Mouse (Mus musculus) thymus, adult 2 months (tissue): Measurements from ENCODE around the gene Msh4. TPM values are rescaled to one million over a fixed set of nuclear protein-coding genes. Genes with fewer than 3 reads are reported as not detected.

Experiments
- DNase-seq: peaks from one replicate; pipeline ENCODE4 v3.0.0; 2021
- H3K27ac ChIP-seq: fragments of 200-500 bp; 2 replicates; pipeline ENCODE4 v1.5.1; 2012; ENCODE audit warnings: low read length, control low read depth; ENCODE audit not compliant: control insufficient read depth, insufficient read depth
- H3K27me3 ChIP-seq: fragments of 200-500 bp; 2 replicates; pipeline ENCODE4 v1.6.1; 2012; ENCODE audit warnings: mild to moderate bottlenecking, low read length, moderate library complexity, mixed read lengths; ENCODE audit not compliant: control insufficient read depth, insufficient read depth
- H3K36me3 ChIP-seq: fragments of 200-500 bp; 2 replicates; pipeline ENCODE4 v1.6.1; 2012; ENCODE audit warnings: mild to moderate bottlenecking, low read length, moderate library complexity; ENCODE audit not compliant: control insufficient read depth, insufficient read depth
- H3K4me1 ChIP-seq: fragments of 200-500 bp; replicated peaks from 2 replicates; pipeline ENCODE4 v1.6.1; 2012; ENCODE audit warnings: low read length; ENCODE audit not compliant: control insufficient read depth, insufficient read depth
- H3K4me3 ChIP-seq: fragments of 200-500 bp; 2 replicates; pipeline ENCODE4 v1.5.1; 2012; ENCODE audit warnings: mild to moderate bottlenecking, low read length, control low read depth, moderate library complexity; ENCODE audit not compliant: control insufficient read depth, insufficient read depth
- CTCF ChIP-seq: fragments of 200-500 bp; IDR thresholded peaks from 2 replicates; pipeline ENCODE4 v1.5.1; 2012; ENCODE audit warnings: mild to moderate bottlenecking, control low read depth, low read length, moderate library complexity, borderline replicate concordance; ENCODE audit not compliant: control insufficient read depth, poor library complexity, insufficient read depth; ENCODE audit errors: extremely low read depth
- POLR2A ChIP-seq: fragments of 200-500 bp; IDR thresholded peaks from 2 replicates; pipeline ENCODE4 v1.6.1; 2012; ENCODE audit warnings: mild to moderate bottlenecking, low read length, control low read depth, moderate library complexity; ENCODE audit not compliant: control insufficient read depth, poor library complexity, insufficient read depth; ENCODE audit errors: extremely low read depth
- WGBS: fragments of 180-500 bp; shearing (Covaris S2); methylation state at CpG from one replicate; pipeline ENCODE4 v1.1.7; 2018; 5-methylcytosine and 5-hydroxymethylcytosine counted together
- polyA plus RNA-seq: library from polyadenylated mRNA; depleted of rRNA; stranded (reverse); fragments of >200 nt; gene quantifications from 2 replicates; pipeline ENCODE4 v1.2.3, GENCODE M21; 2012

Msh4 gene
- polyA plus RNA-seq, 1 experiment: 0.18 TPM

DNA sequence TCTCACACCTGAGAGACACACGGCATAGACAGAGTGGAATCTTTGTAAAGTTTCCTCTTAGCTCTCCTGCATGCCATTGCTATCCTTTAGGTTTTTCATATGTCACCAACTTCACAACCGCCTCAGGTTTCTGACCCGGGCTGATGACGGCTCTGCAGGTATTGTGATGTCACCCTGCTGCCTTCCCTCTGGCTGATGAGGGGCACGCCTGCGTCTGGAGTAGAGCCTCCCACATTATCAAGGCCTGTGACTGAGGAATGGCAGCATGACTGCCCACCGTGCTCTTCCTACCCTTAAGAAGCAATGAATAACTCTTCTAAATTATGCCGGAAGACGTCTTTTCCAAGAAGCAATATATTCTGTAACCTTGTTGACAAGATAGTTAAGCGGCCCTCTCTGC is 61.9 kb downstream of the Msh4 start, which contains the start of gene Asb17:
Gene Asb17, plus strand, starts transcription at position 180 of the 400 bp plus-strand sequence.
- H3K27ac ChIP-seq: no peak within 1 kb of the TSS
- H3K4me3 ChIP-seq: no peak within 1 kb of the TSS
- no peaks in the 10 kb centered on the region for H3K4me1 ChIP-seq
- 95% methylated on average over 10 of the region's 10 CpGs for WGBS
- DNase-seq: no peak
- TF ChIP-seq POLR2A (no peak), CTCF (no peak)
- no peaks in the 10 kb centered on the region for H3K27me3 ChIP-seq
- no peaks in the 10 kb centered on the region for H3K36me3 ChIP-seq

DNA sequence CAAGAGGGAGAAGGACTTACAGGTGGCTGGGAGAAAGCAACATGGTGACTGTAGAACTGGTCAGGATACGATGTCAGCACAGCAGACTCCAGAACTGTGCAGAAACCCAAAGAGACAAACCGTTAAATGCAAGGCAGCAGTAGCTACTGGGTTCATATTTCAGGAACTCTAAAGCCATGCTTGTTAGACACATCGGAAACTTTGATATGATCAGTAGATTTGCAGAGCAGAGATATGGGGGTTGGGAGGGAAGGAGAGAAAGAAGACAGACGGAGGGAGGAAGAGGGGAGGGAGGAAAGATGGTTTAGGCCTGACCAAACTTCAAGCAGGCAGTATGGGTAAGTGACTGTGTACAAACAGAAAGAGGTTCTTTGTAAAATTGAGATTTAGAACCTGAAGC is 68.3 kb downstream of the Msh4 start:
- 35% methylated on average over 4 of the region's 4 CpGs for WGBS
- H3K27ac ChIP-seq: no peak overlapping the region
- no peak for DNase-seq
- H3K36me3 ChIP-seq: no peaks in the 10 kb centered on the region
- no peak overlapping the region for H3K4me3 ChIP-seq
- no peaks in the 10 kb centered on the region for H3K4me1 ChIP-seq
- no peaks in the 10 kb centered on the region for H3K27me3 ChIP-seq
- TF ChIP-seq CTCF (no peak), POLR2A (no peak)

DNA sequence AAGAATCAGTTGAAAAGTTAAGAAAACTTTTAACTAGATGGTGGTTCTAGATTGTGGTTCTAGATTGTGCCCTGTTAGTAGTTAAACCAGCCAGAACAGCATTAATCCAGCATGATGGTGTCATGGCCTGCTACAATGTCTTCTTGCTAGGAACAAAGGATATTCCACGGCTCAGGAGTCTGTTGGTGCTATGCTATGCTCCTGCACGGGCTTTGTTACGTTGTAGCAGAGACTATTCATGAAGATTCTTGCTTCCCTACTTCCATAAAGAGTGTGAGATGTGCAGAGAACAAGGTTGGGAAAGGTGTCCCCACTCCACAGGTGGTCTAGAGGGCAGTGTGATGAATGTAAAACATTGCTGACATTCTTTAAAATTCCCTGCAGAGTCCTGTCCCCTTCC is 69.6 kb downstream of the Msh4 start:
- Histone ChIP-seq H3K36me3 (no peaks in the 10 kb centered on the region), H3K4me1 (no peaks in the 10 kb centered on the region), H3K4me3 (no peak overlapping the region), H3K27me3 (no peaks in the 10 kb centered on the region), H3K27ac (no peak overlapping the region)
- no peak for TF ChIP-seq CTCF
- TF ChIP-seq POLR2A: no peak
- DNase-seq: no peak
- WGBS: 98% methylated on average over 3 of the region's 3 CpGs

DNA sequence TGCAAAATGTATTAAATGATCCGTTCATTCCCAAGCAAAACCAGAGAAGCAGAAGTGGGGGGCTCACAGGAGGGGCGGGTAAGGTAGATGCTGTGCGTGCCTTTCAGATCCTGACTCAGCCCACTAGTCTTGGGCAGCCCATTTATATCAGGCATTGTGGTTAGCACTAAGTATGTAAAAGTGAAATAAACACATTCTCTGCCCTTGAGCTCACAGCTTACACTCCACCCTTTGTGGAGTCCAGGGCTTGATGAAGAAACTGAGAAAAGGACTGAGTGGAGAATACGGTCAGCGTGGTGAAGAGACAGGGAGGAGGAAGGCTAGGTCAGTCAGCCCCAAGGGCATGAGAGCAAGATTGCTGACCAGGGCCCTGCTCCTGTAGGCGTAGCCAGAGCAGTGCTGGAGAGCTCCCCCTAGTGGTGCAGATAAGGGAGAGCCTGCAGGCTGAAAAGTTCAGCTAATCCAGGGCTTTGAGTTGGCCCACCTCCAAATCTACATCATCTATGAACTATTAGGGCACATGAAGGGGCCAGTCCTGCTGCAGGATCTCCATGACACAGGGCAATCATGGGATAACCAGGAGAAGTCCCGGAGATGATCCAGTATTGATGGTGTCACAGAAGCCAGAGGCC is 70.4 kb downstream of the Msh4 start:
- Histone ChIP-seq H3K4me3 (no peak overlapping the region), H3K27ac (no peak overlapping the region), H3K27me3 (no peaks in the 10 kb centered on the region), H3K36me3 (no peaks in the 10 kb centered on the region), H3K4me1 (no peaks in the 10 kb centered on the region)
- TF ChIP-seq POLR2A: no peak
- peak; percentile 90 for TF ChIP-seq CTCF
- 69% methylated on average over 7 of the region's 7 CpGs for WGBS
- DNase-seq: peak; percentile 71

DNA sequence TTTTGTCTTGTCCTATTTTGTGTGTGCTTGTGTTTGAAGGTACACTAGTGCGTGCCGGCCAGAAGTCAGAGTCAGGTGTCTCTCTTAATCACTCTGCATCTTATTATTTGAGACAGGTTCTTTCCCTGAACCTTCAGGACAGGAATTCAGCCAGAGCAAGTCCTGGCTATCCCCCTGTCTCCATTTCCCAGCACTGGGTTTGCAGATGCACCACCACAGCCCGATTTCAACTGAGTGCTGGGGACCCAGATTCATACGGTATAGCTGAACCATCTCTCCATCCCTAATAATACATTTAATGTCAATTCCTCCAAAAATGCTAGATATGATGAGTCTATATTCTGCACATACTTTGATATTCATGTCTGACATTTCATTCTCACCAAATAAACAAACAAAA is 71.9 kb downstream of the Msh4 start:
- Histone ChIP-seq H3K27me3 (no peaks in the 10 kb centered on the region), H3K4me1 (no peaks in the 10 kb centered on the region), H3K4me3 (no peak overlapping the region), H3K27ac (no peak overlapping the region), H3K36me3 (no peaks in the 10 kb centered on the region)
- no peak for TF ChIP-seq POLR2A
- TF ChIP-seq CTCF: no peak
- WGBS: 94% methylated on average over 4 of the region's 4 CpGs
- DNase-seq: no peak

DNA sequence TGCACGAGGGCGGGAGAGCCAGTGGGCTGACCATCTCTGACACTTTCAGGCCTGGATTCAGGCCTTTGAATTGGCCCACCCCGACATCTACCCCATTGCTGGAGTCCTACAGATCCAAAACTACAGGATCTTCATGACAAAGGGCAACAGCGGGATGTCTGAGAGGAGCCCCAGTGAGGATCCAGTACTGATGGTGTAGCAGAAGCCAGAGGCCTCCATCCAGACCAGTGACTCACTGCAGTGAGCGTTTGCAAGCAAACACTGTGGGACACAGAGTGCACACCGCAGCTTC is 73.3 kb downstream of the Msh4 start:
- 97% methylated on average over 6 of the region's 6 CpGs for WGBS
- TF ChIP-seq CTCF: no peak
- no peak for TF ChIP-seq POLR2A
- no peak overlapping the region for H3K4me3 ChIP-seq
- no peaks in the 10 kb centered on the region for H3K4me1 ChIP-seq
- no peak overlapping the region for H3K27ac ChIP-seq
- H3K27me3 ChIP-seq: no peaks in the 10 kb centered on the region
- no peak for DNase-seq
- no peaks in the 10 kb centered on the region for H3K36me3 ChIP-seq

GRCm38 (mm10) chr3:153831873-153832653 is 73.9 kb downstream of the Msh4 start:
- DNase-seq: no peak
- Histone ChIP-seq H3K27ac (no peak overlapping the region), H3K4me1 (no peaks in the 10 kb centered on the region), H3K36me3 (no peaks in the 10 kb centered on the region), H3K4me3 (no peak overlapping the region), H3K27me3 (no peaks in the 10 kb centered on the region)
- WGBS: 89% methylated on average over 4 of the region's 4 CpGs
- TF ChIP-seq CTCF (no peak), POLR2A (no peak)
